Mouse (Mus musculus): ENCODE results near the gene Lrrc10b. TPM values are rescaled to one million over a fixed set of nuclear protein-coding genes. Genes with fewer than 3 reads are reported as not detected.

The Lrrc10b gene
- polyA plus RNA-seq, 1 experiment from 2014 or later, result 2.4 TPM

DNA sequence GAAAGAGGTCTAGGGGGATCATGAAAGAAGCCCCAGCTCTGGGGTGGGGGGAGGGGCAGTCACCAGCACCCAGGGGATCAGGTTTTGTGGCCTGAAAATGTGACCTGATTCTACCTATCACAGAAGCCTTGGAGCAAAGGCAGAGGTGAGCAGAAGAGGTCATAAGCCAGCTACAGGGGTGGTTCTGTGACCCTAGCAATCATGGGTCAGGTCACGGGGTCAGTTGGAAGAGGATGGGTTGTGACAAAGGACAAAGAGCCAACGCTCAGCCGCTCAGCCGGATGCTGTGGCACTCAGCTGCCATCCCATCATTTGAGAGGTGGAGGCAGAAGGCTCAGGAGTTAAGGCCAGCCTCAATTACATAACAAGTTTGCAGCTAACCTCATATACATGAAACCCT is 7.2 kb upstream of the Lrrc10b start:
- Histone ChIP-seq H3K27me3 (replicated peaks) (peaks cover 26% of the 10 kb centered on the region), H3K9ac (no peak overlapping the region), H3K36me3 (replicated peaks) (no peaks in the 10 kb centered on the region), H3K9me3 (no peaks in the 10 kb centered on the region), H3K4me1 (no peaks in the 10 kb centered on the region), H3K27ac (no peak overlapping the region), H3K4me2 (no peak overlapping the region), H3K4me3 (no peak overlapping the region)
- 10% methylated on average over 4 of the region's 4 CpGs for WGBS
- ATAC-seq (replicated peaks), result no peak

DNA sequence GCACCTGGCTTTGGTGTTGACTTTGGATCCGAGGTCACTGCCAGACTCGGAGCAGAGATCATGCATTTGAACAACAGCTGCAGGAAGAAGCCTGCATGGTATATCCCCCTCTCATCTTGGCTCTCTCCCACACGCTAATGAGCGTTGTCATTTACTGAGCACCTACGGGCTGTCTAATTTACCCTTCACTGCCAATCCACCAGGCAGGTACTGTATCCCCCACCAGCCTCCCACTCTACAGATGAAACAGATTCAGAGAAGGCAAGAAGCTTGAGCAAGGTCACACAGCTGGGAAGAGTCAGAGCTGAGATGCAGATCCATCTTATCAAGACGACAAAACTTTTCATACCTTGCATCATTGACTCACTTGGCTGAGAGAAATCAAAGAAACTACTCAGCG is 4.3 kb upstream of the Lrrc10b start:
- Histone ChIP-seq H3K27me3 (replicated peaks) (peaks cover 45% of the 10 kb centered on the region), H3K4me2 (no peak overlapping the region), H3K36me3 (replicated peaks) (no peaks in the 10 kb centered on the region), H3K9ac (no peak overlapping the region), H3K27ac (no peak overlapping the region), H3K4me1 (peaks cover 17% of the 10 kb centered on the region), H3K4me3 (no peak overlapping the region), H3K9me3 (no peaks in the 10 kb centered on the region)
- no peak for ATAC-seq (replicated peaks)
- 48% methylated on average over 7 of the region's 7 CpGs for WGBS

GRCm38 (mm10) chr19:10459907-10460306 is 2.6 kb upstream of the Lrrc10b start:
- no peak overlapping the region for H3K4me3 ChIP-seq
- WGBS, result 43% methylated on average over 11 of the region's 11 CpGs
- H3K27me3 ChIP-seq (replicated peaks), result peaks cover 60% of the 10 kb centered on the region
- H3K27ac ChIP-seq, result no peak overlapping the region
- no peak for ATAC-seq (replicated peaks)
- H3K4me1 ChIP-seq, result peaks cover 26% of the 10 kb centered on the region
- H3K36me3 ChIP-seq (replicated peaks), result no peaks in the 10 kb centered on the region
- H3K4me2 ChIP-seq, result no peak overlapping the region
- H3K9me3 ChIP-seq, result no peaks in the 10 kb centered on the region
- H3K9ac ChIP-seq, result no peak overlapping the region

DNA sequence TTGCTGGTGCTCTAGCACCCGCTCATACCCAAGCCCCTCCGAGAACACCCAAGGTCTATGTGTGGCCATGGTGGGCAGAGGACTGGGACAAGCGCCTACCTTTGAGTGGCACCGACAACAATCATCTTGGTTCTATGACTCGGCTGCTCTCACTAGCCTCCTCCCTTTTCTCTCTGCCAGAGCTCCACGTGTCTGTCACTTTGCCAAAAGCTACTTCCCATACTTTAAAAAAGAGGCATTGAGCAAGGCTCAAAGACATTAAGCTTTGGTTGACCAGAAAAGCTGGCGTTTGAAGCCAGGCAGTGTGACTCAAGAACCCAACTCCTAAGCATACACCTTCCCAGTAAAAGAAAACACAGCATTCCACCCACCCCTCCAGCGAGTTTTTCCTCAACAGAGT is 823 bp upstream of the Lrrc10b start:
- Histone ChIP-seq H3K27me3 (replicated peaks) (peaks cover 62% of the 10 kb centered on the region), H3K4me2 (peak overlapping the region; percentile 81), H3K9ac (no peak overlapping the region; the same call in 1 of the 2 replicates), H3K4me1 (peaks cover 26% of the 10 kb centered on the region), H3K9me3 (no peaks in the 10 kb centered on the region), H3K4me3 (peak overlapping the region; percentile 48), H3K27ac (no peak overlapping the region), H3K36me3 (replicated peaks) (no peaks in the 10 kb centered on the region)
- 18% methylated on average over 8 of the region's 8 CpGs for WGBS
- no peak for ATAC-seq (replicated peaks)

GRCm38 (mm10) chr19:10457484-10457800 is 169 bp upstream of the Lrrc10b start:
- Histone ChIP-seq H3K4me2 (peak overlapping the region; percentile 81), H3K9me3 (no peaks in the 10 kb centered on the region), H3K27ac (peak overlapping the region; percentile 74; the same call in 1 of the 2 replicates), H3K4me1 (peaks cover 26% of the 10 kb centered on the region), H3K9ac (peak overlapping the region; percentile 45; the same call in 1 of the 2 replicates), H3K4me3 (peak overlapping the region; percentile 48), H3K27me3 (replicated peaks) (peaks cover 57% of the 10 kb centered on the region), H3K36me3 (replicated peaks) (no peaks in the 10 kb centered on the region)
- under 1% methylated on average over 34 of the region's 34 CpGs for WGBS
- ATAC-seq (replicated peaks), result peak; percentile 92

DNA sequence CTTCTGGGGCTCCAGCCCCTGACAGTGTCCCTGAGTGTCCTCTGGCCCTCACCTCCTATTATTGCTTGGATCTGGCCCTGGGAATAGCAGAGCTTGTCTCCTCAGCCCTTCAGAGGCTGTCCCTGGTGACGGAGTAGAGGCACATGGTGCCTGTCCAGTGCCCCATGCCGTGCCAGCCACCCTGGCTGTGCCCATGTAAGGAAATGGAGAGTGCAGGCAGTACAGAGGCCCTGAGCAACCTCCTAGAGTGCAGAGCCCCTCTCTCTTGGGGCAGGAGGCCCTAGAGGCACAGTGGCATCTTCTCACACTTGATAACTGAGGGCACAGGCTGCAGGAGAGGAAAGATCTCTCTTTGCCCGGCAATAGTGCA is 1.9 kb downstream of the Lrrc10b start:
- Histone ChIP-seq H3K27ac (no peak overlapping the region), H3K4me2 (peak overlapping the region; percentile 81; the same call in 1 of the 2 replicates), H3K4me1 (peaks cover 26% of the 10 kb centered on the region), H3K4me3 (no peak overlapping the region), H3K36me3 (replicated peaks) (no peaks in the 10 kb centered on the region), H3K9me3 (no peaks in the 10 kb centered on the region), H3K9ac (no peak overlapping the region), H3K27me3 (replicated peaks) (peaks cover 41% of the 10 kb centered on the region)
- ATAC-seq (replicated peaks), result no peak
- 70% methylated on average over 3 of the region's 3 CpGs for WGBS

DNA sequence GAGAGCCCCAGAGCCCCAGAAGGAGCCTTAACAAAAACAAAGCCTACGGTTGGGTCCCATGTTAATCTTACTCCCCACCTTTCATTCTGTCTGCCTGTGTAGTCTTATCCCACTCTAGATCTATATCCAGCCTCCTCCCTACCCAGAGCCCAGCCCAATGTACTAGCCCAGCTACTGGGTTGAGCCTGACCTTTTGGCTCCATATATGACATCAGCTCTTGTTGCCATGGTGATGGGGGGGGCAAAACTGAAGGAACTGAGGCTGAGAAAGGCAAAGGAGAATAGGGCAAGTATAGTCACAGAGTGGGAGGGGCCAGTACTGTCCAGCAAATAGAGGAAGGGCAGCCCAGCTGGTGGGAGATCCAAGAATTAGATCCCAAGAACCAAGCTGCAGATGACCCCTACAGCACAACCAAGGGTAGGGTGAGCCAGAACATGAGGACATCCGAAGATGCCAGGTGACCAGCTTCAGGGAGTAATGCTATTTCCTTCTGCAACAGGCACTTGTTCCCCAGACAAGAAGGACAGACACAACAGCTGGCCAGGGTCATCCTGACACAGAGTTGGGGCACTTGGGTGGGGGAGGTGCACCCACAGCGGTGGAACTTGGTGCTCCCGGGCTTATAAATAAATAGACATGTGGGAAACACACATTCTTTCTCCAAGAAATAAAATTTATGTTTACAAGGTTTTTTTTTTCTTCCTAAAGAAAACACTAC is 2.4 kb downstream of the Lrrc10b start:
- ATAC-seq (replicated peaks), result no peak
- no peaks in the 10 kb centered on the region for H3K9me3 ChIP-seq
- peaks cover 26% of the 10 kb centered on the region for H3K4me1 ChIP-seq
- H3K27ac ChIP-seq, result no peak overlapping the region
- 64% methylated on average over 4 of the region's 4 CpGs for WGBS
- no peaks in the 10 kb centered on the region for H3K36me3 ChIP-seq (replicated peaks)
- H3K4me2 ChIP-seq, result peak overlapping the region; percentile 81; the same call in 1 of the 2 replicates
- H3K27me3 ChIP-seq (replicated peaks), result peaks cover 40% of the 10 kb centered on the region
- H3K4me3 ChIP-seq, result no peak overlapping the region
- no peak overlapping the region for H3K9ac ChIP-seq

- Histone ChIP-seq H3K27ac (no peak overlapping the region), H3K9me3 (no peaks in the 10 kb centered on the region), H3K36me3 (replicated peaks) (peaks cover 18% of the 10 kb centered on the region; the same call in 1 of the 2 replicates), H3K4me2 (no peak overlapping the region), H3K9ac (no peak overlapping the region), H3K4me3 (no peak overlapping the region), H3K4me1 (no peaks in the 10 kb centered on the region), H3K27me3 (replicated peaks) (0 out of 2 replicates have a peak, but pooled peaks cover under 1% of the 10 kb centered on the region)
- WGBS, result 7% methylated on average over 3 of the region's 3 CpGs
- peak; percentile 45 for ATAC-seq (replicated peaks)
Measured at GRCm38 (mm10) chr19:10449708-10450107, 7.6 kb downstream of the Lrrc10b start.

DNA sequence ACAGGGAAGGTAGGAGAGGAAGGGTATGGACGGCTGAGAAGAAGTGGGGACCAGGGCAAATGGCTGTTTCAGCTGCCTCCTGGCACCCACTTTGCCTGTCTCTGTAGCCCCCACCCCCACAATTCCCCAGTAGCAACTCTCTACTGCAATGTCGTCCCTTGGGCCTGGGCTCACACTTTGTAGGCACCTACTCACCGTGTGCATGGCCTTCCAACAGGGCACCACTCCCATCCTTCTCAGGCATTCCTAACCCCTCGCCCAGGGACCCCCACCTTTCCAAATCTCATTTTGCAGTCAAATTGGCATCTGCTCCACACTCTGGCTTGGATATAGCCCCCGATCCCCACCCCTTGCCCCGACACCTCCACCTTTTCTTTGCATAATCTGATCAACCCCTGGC is 8.1 kb downstream of the Lrrc10b start:
- Histone ChIP-seq H3K4me1 (no peaks in the 10 kb centered on the region), H3K4me2 (no peak overlapping the region), H3K27me3 (replicated peaks) (no peaks in the 10 kb centered on the region), H3K9ac (no peak overlapping the region), H3K9me3 (no peaks in the 10 kb centered on the region), H3K36me3 (replicated peaks) (peaks cover 23% of the 10 kb centered on the region; the same call in 1 of the 2 replicates), H3K27ac (no peak overlapping the region), H3K4me3 (no peak overlapping the region)
- ATAC-seq (replicated peaks), result peak; percentile 14
- 70% methylated on average over 6 of the region's 6 CpGs for WGBS

- no peak overlapping the region for H3K9ac ChIP-seq
- no peak for ATAC-seq (replicated peaks)
- H3K4me3 ChIP-seq, result no peak overlapping the region
- H3K4me1 ChIP-seq, result no peaks in the 10 kb centered on the region
- WGBS, result 94% methylated on average over 7 of the region's 7 CpGs
- peaks cover 27% of the 10 kb centered on the region for H3K36me3 ChIP-seq (replicated peaks)
- H3K9me3 ChIP-seq, result no peaks in the 10 kb centered on the region
- no peak overlapping the region for H3K27ac ChIP-seq
- no peak overlapping the region for H3K4me2 ChIP-seq
- H3K27me3 ChIP-seq (replicated peaks), result no peaks in the 10 kb centered on the region
Measured at GRCm38 (mm10) chr19:10448275-10448674, 9.0 kb downstream of the Lrrc10b start.

- no peaks in the 10 kb centered on the region for H3K4me1 ChIP-seq
- H3K27me3 ChIP-seq (replicated peaks), result no peaks in the 10 kb centered on the region
- 95% methylated on average over 15 of the region's 15 CpGs for WGBS
- no peak overlapping the region for H3K27ac ChIP-seq
- peaks cover 32% of the 10 kb centered on the region for H3K36me3 ChIP-seq (replicated peaks)
- no peak overlapping the region for H3K9ac ChIP-seq
- ATAC-seq (replicated peaks), result no peak
- no peak overlapping the region for H3K4me3 ChIP-seq
- no peaks in the 10 kb centered on the region for H3K9me3 ChIP-seq
- no peak overlapping the region for H3K4me2 ChIP-seq
Measured at GRCm38 (mm10) chr19:10444685-10445369, 12.4 kb downstream of the Lrrc10b start.

DNA sequence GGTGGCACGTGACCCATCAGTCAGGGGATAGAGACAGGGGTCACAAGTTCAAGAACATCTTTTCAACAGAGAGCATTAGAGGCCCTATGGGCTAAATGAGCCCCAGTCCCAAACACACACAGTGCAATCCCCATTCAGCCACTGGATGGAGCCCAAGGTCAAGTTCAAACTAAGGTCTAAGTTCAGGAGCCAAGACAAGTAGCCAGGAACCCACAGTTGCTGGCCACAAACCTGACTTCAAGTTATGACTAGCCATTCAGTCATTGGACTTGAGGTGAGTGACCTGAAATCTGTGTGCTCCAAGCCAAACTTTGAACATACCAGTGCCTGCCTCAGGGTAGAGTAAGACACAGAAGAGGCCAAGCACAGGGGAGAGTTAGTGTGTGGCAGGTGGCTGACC is 19.8 kb downstream of the Lrrc10b start:
- Histone ChIP-seq H3K9me3 (no peaks in the 10 kb centered on the region), H3K36me3 (replicated peaks) (peaks cover 8% of the 10 kb centered on the region), H3K4me1 (no peaks in the 10 kb centered on the region), H3K27ac (no peak overlapping the region), H3K27me3 (replicated peaks) (no peaks in the 10 kb centered on the region), H3K4me3 (no peak overlapping the region), H3K9ac (no peak overlapping the region), H3K4me2 (no peak overlapping the region)
- ATAC-seq (replicated peaks), result no peak
- WGBS, result 70% methylated on average over 1 of the region's 1 CpGs

DNA sequence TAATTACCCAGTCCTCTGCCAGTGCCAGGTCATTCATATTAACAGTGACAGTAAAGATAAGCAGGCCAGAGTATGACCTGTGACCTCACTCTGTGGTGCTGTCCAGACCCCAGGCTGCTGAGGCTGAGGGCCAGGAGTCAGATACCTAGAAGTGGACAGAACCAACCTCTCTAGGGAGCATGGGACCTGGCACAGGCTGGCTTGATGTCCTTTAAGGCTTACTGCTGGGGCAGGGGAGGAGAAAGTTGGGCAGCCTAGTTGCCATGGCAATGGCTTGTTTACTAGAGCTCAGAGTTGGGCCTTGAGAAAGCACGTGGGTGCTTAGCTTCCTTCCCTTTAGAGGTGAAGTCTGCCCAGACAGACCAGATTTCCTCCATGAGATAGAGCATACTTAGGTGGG is 20.5 kb downstream of the Lrrc10b start:
- ATAC-seq (replicated peaks), result no peak
- H3K4me3 ChIP-seq, result no peak overlapping the region
- peaks cover 8% of the 10 kb centered on the region for H3K36me3 ChIP-seq (replicated peaks)
- H3K27ac ChIP-seq, result no peak overlapping the region
- 29% methylated on average over 1 of the region's 1 CpGs for WGBS
- H3K4me2 ChIP-seq, result no peak overlapping the region
- H3K4me1 ChIP-seq, result no peaks in the 10 kb centered on the region
- H3K9me3 ChIP-seq, result no peaks in the 10 kb centered on the region
- no peaks in the 10 kb centered on the region for H3K27me3 ChIP-seq (replicated peaks)
- no peak overlapping the region for H3K9ac ChIP-seq
